ENCODE assay signal across 9 mouse cellular contexts in genomic region chr19:14566564-14567021, GRCm38 (mm10). TPM values are rescaled to one million over a fixed set of nuclear protein-coding genes. Genes with fewer than 3 reads are reported as not detected.
A peak's percentile ranks its signal among the peaks of the same experiment; 100 is the strongest.
DNase-seq lines count a peak whose midpoint lies in the region; ATAC-seq and TF ChIP-seq lines count a peak whose summit lies in the region.
"Had no signal": no experiment of that assay in that cellular context is flagged by ENCODE, and none has a peak within 500 bp of the region (broad histone marks: within the 10 kb centered on the region; RNA-seq: fewer than 3 reads in every experiment).

No protein-coding gene starts in this region.

- no peak for ATAC-seq in lung, embryonic 14.5 days (ENCODE audit: insufficient read depth)
- ATAC-seq in forebrain, embryonic 14.5 days, result peak; percentile 86
- ATAC-seq in lung, postnatal 0 days, result no peak

- no peak overlapping the region for H3K4me2 ChIP-seq in lung, embryonic 14.5 days
- no peak overlapping the region for H3K4me2 ChIP-seq in forebrain, embryonic 14.5 days (ENCODE audit: low read length)
- H3K4me2 ChIP-seq in lung, postnatal 0 days (replicated peaks; ENCODE audit: low read depth, low read length), result no peak overlapping the region
- H3K4me2 ChIP-seq: embryonic facial prominence, embryonic 13.5 days; lung, embryonic 15.5 days had no signal

- no peak for TF ChIP-seq EP300 in lung, postnatal 0 days (IDR thresholded peaks at IDR 0.05)

- no peak overlapping the region for H3K27ac ChIP-seq in lung, embryonic 14.5 days (ENCODE audit: low read depth)
- no peak overlapping the region for H3K27ac ChIP-seq in forebrain, embryonic 14.5 days (ENCODE audit: low read depth, low read length)
- H3K27ac ChIP-seq in lung, postnatal 0 days (ENCODE audit: low read length), result no peak overlapping the region
- H3K27ac ChIP-seq: embryonic facial prominence, embryonic 13.5 days; lung, embryonic 15.5 days had no signal

- no peak overlapping the region for H3K9ac ChIP-seq in lung, embryonic 14.5 days
- no peak overlapping the region for H3K9ac ChIP-seq in forebrain, embryonic 14.5 days (ENCODE audit: low read length)
- H3K9ac ChIP-seq in lung, postnatal 0 days (replicated peaks; ENCODE audit: low read depth), result no peak overlapping the region
- H3K9ac ChIP-seq: embryonic facial prominence, embryonic 13.5 days; lung, embryonic 15.5 days had no signal

- peak; percentile 60 for DNase-seq in lung, embryonic 14.5 days
- DNase-seq in lung, postnatal 10 days, result no peak
- peak; percentile 90 for DNase-seq in forebrain, embryonic 14.5 days (ENCODE audit: low spot score)
- peak; percentile 65 for DNase-seq in mesoderm, embryonic 11.5 days (ENCODE audit: low read depth, low spot score)
- no peak for DNase-seq in ovary, postnatal 36 days (ENCODE audit: low spot score)
- no peak for DNase-seq in lung, postnatal 0 days (ENCODE audit: low spot score)
- DNase-seq in yolk sac, embryonic 10.5 days (ENCODE audit: low spot score), result no peak

- no peaks in the 10 kb centered on the region for H3K27me3 ChIP-seq in lung, embryonic 14.5 days (ENCODE audit: insufficient read depth, low read length)
- H3K27me3 ChIP-seq in forebrain, embryonic 14.5 days (replicated peaks; ENCODE audit: control insufficient read depth, insufficient read depth, low read length), result no peaks in the 10 kb centered on the region
- H3K27me3 ChIP-seq in lung, postnatal 0 days (replicated peaks; ENCODE audit: insufficient read depth, low read length), result no peaks in the 10 kb centered on the region
- H3K27me3 ChIP-seq: embryonic facial prominence, embryonic 13.5 days; lung, embryonic 15.5 days had no signal

- no peak for TF ChIP-seq CTCF in lung, embryonic 14.5 days (IDR thresholded peaks at IDR 0.05; ENCODE audit: low read depth)
- TF ChIP-seq CTCF in lung, postnatal 0 days (IDR thresholded peaks at IDR 0.05), result no peak

- H3K36me3 ChIP-seq in lung, embryonic 14.5 days (ENCODE audit: insufficient read depth), result no peaks in the 10 kb centered on the region
- H3K36me3 ChIP-seq in forebrain, embryonic 14.5 days (ENCODE audit: control insufficient read depth, insufficient read depth, low read length), result no peaks in the 10 kb centered on the region
- H3K36me3 ChIP-seq in lung, postnatal 0 days (ENCODE audit: insufficient read depth, low read length), result no peaks in the 10 kb centered on the region
- H3K36me3 ChIP-seq: embryonic facial prominence, embryonic 13.5 days; lung, embryonic 15.5 days had no signal

- H3K9me3 ChIP-seq in lung, embryonic 14.5 days (ENCODE audit: low read depth, low read length), result no peaks in the 10 kb centered on the region
- no peaks in the 10 kb centered on the region for H3K9me3 ChIP-seq in forebrain, embryonic 14.5 days (replicated peaks; ENCODE audit: control insufficient read depth, low read length)
- no peaks in the 10 kb centered on the region for H3K9me3 ChIP-seq in lung, postnatal 0 days (ENCODE audit: low read length)
- H3K9me3 ChIP-seq: embryonic facial prominence, embryonic 13.5 days; lung, embryonic 15.5 days had no signal

- no peaks in the 10 kb centered on the region; the same call in 1 of the 2 replicates for H3K4me1 ChIP-seq in lung, embryonic 14.5 days (ENCODE audit: insufficient read depth)
- H3K4me1 ChIP-seq in forebrain, embryonic 14.5 days (ENCODE audit: control insufficient read depth, insufficient read depth, low read length), result peaks cover 15% of the 10 kb centered on the region; the same call in 1 of the 2 replicates
- H3K4me1 ChIP-seq in lung, postnatal 0 days (ENCODE audit: insufficient read depth, low read depth, low read length), result 0 out of 2 replicates have a peak, but pooled peaks cover 2% of the 10 kb centered on the region
- H3K4me1 ChIP-seq: lung, embryonic 15.5 days had no signal

- no peak overlapping the region for H3K4me3 ChIP-seq in lung, embryonic 14.5 days (ENCODE audit: low read depth, low read length)
- no peak overlapping the region for H3K4me3 ChIP-seq in forebrain, embryonic 14.5 days (ENCODE audit: low read depth, low read length)
- H3K4me3 ChIP-seq in lung, postnatal 0 days (ENCODE audit: low read depth, low read length), result no peak overlapping the region
- H3K4me3 ChIP-seq: embryonic facial prominence, embryonic 13.5 days; lung, embryonic 15.5 days had no signal

- WGBS in lung, embryonic 14.5 days, result 53% methylated on average over 5 of the region's 5 CpGs
- 3% methylated on average over 5 of the region's 5 CpGs for WGBS in forebrain, embryonic 14.5 days
- WGBS in lung, postnatal 0 days, result 69% methylated on average over 5 of the region's 5 CpGs

RNA-seq across cellular contexts. Expression of gene Tle4, which starts 31.3 kb away (rescaled TPM):
- 16.1 and 16.9 TPM in 2 replicates for polyA plus RNA-seq in lung, embryonic 14.5 days (2014; fragmentation: Nextera tagmentation; extraction: Ambion mirVana)
- polyA plus RNA-seq in forebrain, embryonic 14.5 days (2014; fragmentation: Nextera tagmentation; extraction: Ambion mirVana), result 28.9 and 30.3 TPM in 2 replicates
- 12.1 and 12.9 TPM in 2 replicates for polyA plus RNA-seq in lung, postnatal 0 days (2015; fragmentation: Nextera tagmentation; extraction: Ambion mirVana)

Comparison
In these comparisons a context has a peak if more than half of its experiments do, and no peak if none do; other contexts are left out.
1. DNase-seq: peak in lung, embryonic 14.5 days (single experiment), forebrain, embryonic 14.5 days (single experiment) and mesoderm, embryonic 11.5 days (single experiment); none in lung, postnatal 10 days (single experiment), ovary, postnatal 36 days (single experiment), lung, postnatal 0 days (single experiment) and yolk sac, embryonic 10.5 days (single experiment).